Mouse (Mus musculus): ENCODE measurements around the gene Elp6.

DNA sequence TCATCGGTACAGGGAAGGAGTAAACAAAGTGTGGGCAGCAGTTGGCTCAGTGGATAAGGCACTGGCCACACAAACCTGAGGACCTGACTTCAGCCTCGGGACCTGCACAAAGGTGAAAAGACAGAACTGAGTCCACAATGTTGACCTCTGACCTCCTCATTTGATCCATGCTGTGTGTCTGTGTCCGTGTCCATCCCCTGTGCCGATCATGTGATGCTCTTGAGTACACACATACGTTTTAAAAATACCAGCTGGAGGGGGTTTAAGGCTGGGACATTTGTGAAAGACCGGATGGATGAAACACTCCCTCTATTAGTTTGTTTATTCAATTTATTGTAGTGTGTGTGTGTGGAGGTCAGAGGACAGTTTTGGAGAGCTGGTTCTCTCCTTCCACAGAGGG lies 38.8 kb downstream of the Elp6 start:
- TF ChIP-seq POLR2A (IDR thresholded peaks at IDR 0.05; ENCODE audit: borderline replicate concordance, insufficient read depth, low read length) (no peak), CTCF (IDR thresholded peaks at IDR 0.05; ENCODE audit: borderline replicate concordance, insufficient read depth, low read depth, low read length) (no peak)
